Mouse (Mus musculus): Measurements from ENCODE around the gene Hist1h2br. TPM values are rescaled to one million over a fixed set of nuclear protein-coding genes. Genes with fewer than 3 reads are reported as not detected.

Gene Hist1h2br
- total and polyA plus RNA-seq, 3 experiments = 4.2 to 2,083 (median 19.7) TPM

GRCm38 (mm10) chr13:21852215-21852945, 18.8 kb downstream of the Hist1h2br start:
- Histone ChIP-seq H3K27ac (ENCODE audit: insufficient read depth, low read depth) (no peak overlapping the region), H3K36me3 (replicated peaks in 1 of 2; ENCODE audit: control insufficient read depth in 1 of 2, insufficient read depth in 1 of 2, low read length in 1 of 2) (no peaks in the 10 kb centered on the region)
- peak; percentile 37 for DNase-seq (ENCODE audit: extremely low read depth)

GRCm38 (mm10) chr13:21855146-21855545, 21.6 kb downstream of the Hist1h2br start:
- peaks cover 2% of the 10 kb centered on the region for H3K27me3 ChIP-seq (replicated peaks)
- H3K36me3 ChIP-seq (replicated peaks in 1 of 2; ENCODE audit: control insufficient read depth in 1 of 2, insufficient read depth in 1 of 2, low read length in 1 of 2) = no peaks in the 10 kb centered on the region
- no peaks in the 10 kb centered on the region for H3K79me2 ChIP-seq (replicated peaks; ENCODE audit: control insufficient read depth, extremely low read depth, insufficient read depth, poor library complexity, severe bottlenecking)
- in situ Hi-C loops (cut with MboI; ENCODE audit: low pct_ligation_motif_present, low pct_unique_long_range_greater_than_20kb, low sequenced_read_pairs) = loop anchor here (25.0 kb wide), 1 partner anchor 1582 kb away; no protein-coding TSS in a partner anchor
- dilution Hi-C loops (cut with MboI; ENCODE audit: extremely low pct_ligation_motif_present, extremely low pct_unique_long_range_greater_than_20kb, low sequenced_read_pairs) = no loop called here
- H3K27ac ChIP-seq (ENCODE audit: insufficient read depth, low read depth) = no peak overlapping the region
- H3K4me3 ChIP-seq (replicated peaks in 1 of 3; ENCODE audit: low read depth in 2 of 3, low read length in 2 of 3, poor library complexity in 1 of 3) = peak overlapping the region in 1 of 3 experiments; percentile 81
- H3K4me1 ChIP-seq (ENCODE audit: control insufficient read depth in 1 of 2, insufficient read depth in 2 of 2) = peaks cover 0 to 30% of the 10 kb centered on the region in 2 experiments; a peak in 3 of 4 replicates
- H3K4me2 ChIP-seq (ENCODE audit: insufficient read depth, low read depth, poor library complexity, severe bottlenecking) = peak overlapping the region; percentile 26; the same call in 1 of the 2 replicates
- DNase-seq (ENCODE audit: extremely low read depth) = peak; percentile 85
- TF ChIP-seq E2F4 (IDR thresholded peaks at IDR 0.05; ENCODE audit: insufficient replicate concordance, low read depth, low read length) (peak; percentile 65; the same call in 1 of the 2 replicates), ZC3H11A (IDR thresholded peaks at IDR 0.05; ENCODE audit: low read depth, low read length) (no peak), TBP (conservative IDR thresholded peaks at IDR 0.05; ENCODE audit: low read depth, low read length) (peak; percentile 99), PAX5 (IDR thresholded peaks at IDR 0.05; ENCODE audit: low read length) (no peak), HCFC1 (IDR thresholded peaks at IDR 0.05; ENCODE audit: low read depth, low read length) (no peak), ELF1 (IDR thresholded peaks at IDR 0.05; ENCODE audit: low read depth, low read length) (peak; percentile 98), MAFK (IDR thresholded peaks at IDR 0.05; ENCODE audit: insufficient replicate concordance, low read length) (peak; percentile 96), NRF1 (IDR thresholded peaks at IDR 0.05; ENCODE audit: low read depth, low read length) (peak; percentile 63; the same call in 1 of the 2 replicates)
- H3K9me3 ChIP-seq (replicated peaks; ENCODE audit: low read length) = no peaks in the 10 kb centered on the region
- peak overlapping the region; percentile 83; the same call in 1 of the 2 replicates for H3K9ac ChIP-seq (ENCODE audit: insufficient read depth, low read depth)

More at GRCm38 (mm10) chr13:21852215-21852945, 18.8 kb downstream of the Hist1h2br start:
- H3K4me1 ChIP-seq (ENCODE audit: control insufficient read depth in 1 of 2, insufficient read depth in 2 of 2) = peaks cover 0 to 30% of the 10 kb centered on the region in 2 experiments; a peak in 3 of 4 replicates
- no peak overlapping the region for H3K9ac ChIP-seq (ENCODE audit: insufficient read depth, low read depth)
- H3K9me3 ChIP-seq (replicated peaks; ENCODE audit: low read length) = no peaks in the 10 kb centered on the region
- H3K4me3 ChIP-seq (replicated peaks in 1 of 3; ENCODE audit: low read depth in 2 of 3, low read length in 2 of 3, poor library complexity in 1 of 3) = no peak overlapping the region
- dilution Hi-C loops (cut with MboI; ENCODE audit: extremely low pct_ligation_motif_present, extremely low pct_unique_long_range_greater_than_20kb, low sequenced_read_pairs) = no loop called here
- no peaks in the 10 kb centered on the region for H3K79me2 ChIP-seq (replicated peaks; ENCODE audit: control insufficient read depth, extremely low read depth, insufficient read depth, poor library complexity, severe bottlenecking)
- H3K27me3 ChIP-seq (replicated peaks) = no peaks in the 10 kb centered on the region
- peak overlapping the region; percentile 8; the same call in 1 of the 2 replicates for H3K4me2 ChIP-seq (ENCODE audit: insufficient read depth, low read depth, poor library complexity, severe bottlenecking)
- TF ChIP-seq MEF2A (IDR thresholded peaks at IDR 0.05; ENCODE audit: borderline replicate concordance, low read depth, low read length) (peak; percentile 92), USF1 (IDR thresholded peaks at IDR 0.05; ENCODE audit: low read depth, low read length) (no peak)
- in situ Hi-C loops (cut with MboI; ENCODE audit: low pct_ligation_motif_present, low pct_unique_long_range_greater_than_20kb, low sequenced_read_pairs) = loop anchor here (25.0 kb wide), 1 partner anchor 1585 kb away; no protein-coding TSS in a partner anchor
